ENCODE assay signal across 9 mouse cellular contexts in genomic region chr4:54373606-54374005, GRCm38 (mm10).
DNase-seq lines count a peak whose midpoint lies in the region; ATAC-seq and TF ChIP-seq lines count a peak whose summit lies in the region.
"Had no signal": no experiment of that assay in that cellular context is flagged by ENCODE, and none has a peak within 500 bp of the region (broad histone marks: within the 10 kb centered on the region; RNA-seq: fewer than 3 reads in every experiment).

No protein-coding gene starts in this region.

- no peak overlapping the region for H3K4me3 ChIP-seq in kidney, embryonic 16.5 days (ENCODE audit: low read length)
- no peak overlapping the region for H3K4me3 ChIP-seq in liver, embryonic 14.5 days (ENCODE audit: insufficient read depth in 1 of 2, low read depth in 2 of 2, low read length in 2 of 2)

- no peaks in the 10 kb centered on the region for H3K27me3 ChIP-seq in kidney, embryonic 16.5 days (ENCODE audit: insufficient read depth, low read length)
- H3K27me3 ChIP-seq in liver, embryonic 14.5 days (ENCODE audit: control insufficient read depth, insufficient read depth, low read length), result no peaks in the 10 kb centered on the region
- H3K27me3 ChIP-seq: Patski had no signal

- no peak for TF ChIP-seq CTCF in liver, embryonic 14.5 days (IDR thresholded peaks at IDR 0.05; ENCODE audit: low read depth)

- no peak overlapping the region for H3K4me2 ChIP-seq in kidney, embryonic 16.5 days (replicated peaks; ENCODE audit: low read depth, low read length)
- no peak overlapping the region for H3K4me2 ChIP-seq in liver, embryonic 14.5 days (ENCODE audit: low read depth)

- H3K27ac ChIP-seq in kidney, embryonic 16.5 days (ENCODE audit: low read length), result no peak overlapping the region
- no peak overlapping the region for H3K27ac ChIP-seq in liver, embryonic 14.5 days

- no peak for TF ChIP-seq EP300 in liver, embryonic 14.5 days (IDR thresholded peaks at IDR 0.05; ENCODE audit: low read depth)

- 19% methylated on average over 2 of the region's 2 CpGs for WGBS in kidney, embryonic 16.5 days
- 6% methylated on average over 2 of the region's 2 CpGs for WGBS in liver, embryonic 14.5 days (ENCODE audit: insufficient replicate concordance)

- H3K9ac ChIP-seq in kidney, embryonic 16.5 days (replicated peaks; ENCODE audit: low read length), result no peak overlapping the region
- H3K9ac ChIP-seq in liver, embryonic 14.5 days (replicated peaks), result no peak overlapping the region

- H3K36me3 ChIP-seq in kidney, embryonic 16.5 days (ENCODE audit: insufficient read depth, low read length), result no peaks in the 10 kb centered on the region
- no peaks in the 10 kb centered on the region for H3K36me3 ChIP-seq in liver, embryonic 14.5 days (replicated peaks; ENCODE audit: control insufficient read depth, insufficient read depth, low read depth)

- no peak for DNase-seq in kidney, adult 11 months
- DNase-seq in MN1 (ENCODE audit: low spot score), result peak; percentile 44
- DNase-seq in embryo, embryonic 10.5 days (ENCODE audit: low spot score), result peak; percentile 82
- no peak for DNase-seq in liver, embryonic 14.5 days (ENCODE audit: low read depth in 3 of 3, low spot score in 3 of 3)
- no peak for DNase-seq in layer of hippocampus, postnatal 14 days (ENCODE audit: low spot score in 2 of 2)
- DNase-seq in thymus, postnatal 25 days, result no peak

- H3K4me1 ChIP-seq in kidney, embryonic 16.5 days (ENCODE audit: insufficient read depth, low read length), result peaks cover 5% of the 10 kb centered on the region; the same call in 1 of the 2 replicates
- H3K4me1 ChIP-seq in liver, embryonic 14.5 days (replicated peaks; ENCODE audit: control insufficient read depth in 2 of 2, insufficient read depth in 2 of 2, low read length in 1 of 2), result 0 out of 4 replicates have a peak, but pooled peaks cover 0 to 2% of the 10 kb centered on the region in 2 experiments

- no peaks in the 10 kb centered on the region for H3K9me3 ChIP-seq in kidney, embryonic 16.5 days (ENCODE audit: low read length)
- no peaks in the 10 kb centered on the region for H3K9me3 ChIP-seq in liver, embryonic 14.5 days (ENCODE audit: control insufficient read depth, low read length)

- ATAC-seq in kidney, embryonic 16.5 days (ENCODE audit: low FRiP score, low TSS enrichment), result peak; percentile 61
- peak; percentile 62; the same call in 1 of the 2 replicates for ATAC-seq in liver, embryonic 14.5 days (ENCODE audit: insufficient read depth)
- ATAC-seq: lung, postnatal 0 days; Patski had no signal

Comparison
In these comparisons a context has a peak if more than half of its experiments do, and no peak if none do; other contexts are left out.
1. DNase-seq: peak in MN1 (single experiment) and embryo, embryonic 10.5 days (single experiment); none in kidney, adult 11 months (single experiment), liver, embryonic 14.5 days (0 of 3), layer of hippocampus, postnatal 14 days (0 of 2) and thymus, postnatal 25 days (single experiment).